Mouse (Mus musculus): ENCODE measurements around the gene Rbms3. TPM values are rescaled to one million over a fixed set of nuclear protein-coding genes. Genes with fewer than 3 reads are reported as not detected.

Gene Rbms3
- polyA plus RNA-seq, 1 experiment from 2014 or later = 117 TPM

GRCm38 (mm10) chr9:117121572-117121971, 508.1 kb downstream of the Rbms3 start:
- ATAC-seq (ENCODE audit: insufficient read depth) (no peak), DNase-seq (no peak)
- Histone ChIP-seq H3K27ac (ENCODE audit: low read depth) (no peak overlapping the region), H3K36me3 (ENCODE audit: insufficient read depth) (no peaks in the 10 kb centered on the region), H3K4me2 (no peak overlapping the region), H3K4me1 (ENCODE audit: insufficient read depth) (peaks cover 2% of the 10 kb centered on the region; the same call in 1 of the 2 replicates), H3K9me3 (ENCODE audit: low read depth, low read length) (no peaks in the 10 kb centered on the region), H3K27me3 (ENCODE audit: insufficient read depth, low read length) (no peaks in the 10 kb centered on the region), H3K9ac (no peak overlapping the region), H3K4me3 (ENCODE audit: low read depth, low read length) (no peak overlapping the region)
- TF ChIP-seq CTCF (IDR thresholded peaks at IDR 0.05; ENCODE audit: low read depth) = no peak
- 51% methylated on average over 6 of the region's 6 CpGs for WGBS

DNA sequence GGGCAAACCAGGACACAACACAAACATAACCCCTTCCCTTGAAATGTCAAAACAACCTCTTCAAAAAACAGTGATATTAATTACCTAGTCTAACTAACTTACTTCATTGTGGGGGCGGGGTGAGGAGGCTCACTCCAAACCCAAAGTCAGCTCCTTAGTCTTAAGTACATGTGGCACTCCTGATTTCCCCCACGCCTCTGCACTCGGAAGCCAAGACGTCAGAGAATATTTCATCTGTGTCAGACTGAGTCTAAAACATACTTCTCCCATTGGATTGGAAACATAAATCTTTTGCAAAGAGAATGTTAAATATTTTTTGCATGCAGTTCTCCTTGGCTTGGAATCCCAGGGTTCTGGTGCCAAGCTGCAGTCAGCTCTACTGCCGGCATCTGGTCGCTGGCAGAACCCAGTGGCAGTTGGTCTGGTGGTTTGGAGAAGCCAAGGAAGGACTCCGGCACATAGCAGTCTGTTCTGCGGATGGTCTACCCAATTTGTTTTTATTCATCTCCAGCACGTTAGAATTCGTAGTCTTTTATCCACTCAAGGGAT, 512.5 kb downstream of the Rbms3 start:
- H3K4me2 ChIP-seq = no peak overlapping the region
- H3K27ac ChIP-seq (ENCODE audit: low read depth) = peak overlapping the region; percentile 19; the same call in 1 of the 2 replicates
- no peak for ATAC-seq (ENCODE audit: insufficient read depth)
- WGBS = 66% methylated on average over 10 of the region's 10 CpGs
- DNase-seq = no peak
- H3K36me3 ChIP-seq (ENCODE audit: insufficient read depth) = no peaks in the 10 kb centered on the region; the same call in 1 of the 2 replicates
- no peak overlapping the region for H3K4me3 ChIP-seq (ENCODE audit: low read depth, low read length)
- H3K9ac ChIP-seq = no peak overlapping the region
- H3K9me3 ChIP-seq (ENCODE audit: low read depth, low read length) = no peaks in the 10 kb centered on the region
- H3K4me1 ChIP-seq (ENCODE audit: insufficient read depth) = peaks cover 8% of the 10 kb centered on the region
- H3K27me3 ChIP-seq (ENCODE audit: insufficient read depth, low read length) = no peaks in the 10 kb centered on the region
- no peak for TF ChIP-seq CTCF (IDR thresholded peaks at IDR 0.05; ENCODE audit: low read depth)

DNA sequence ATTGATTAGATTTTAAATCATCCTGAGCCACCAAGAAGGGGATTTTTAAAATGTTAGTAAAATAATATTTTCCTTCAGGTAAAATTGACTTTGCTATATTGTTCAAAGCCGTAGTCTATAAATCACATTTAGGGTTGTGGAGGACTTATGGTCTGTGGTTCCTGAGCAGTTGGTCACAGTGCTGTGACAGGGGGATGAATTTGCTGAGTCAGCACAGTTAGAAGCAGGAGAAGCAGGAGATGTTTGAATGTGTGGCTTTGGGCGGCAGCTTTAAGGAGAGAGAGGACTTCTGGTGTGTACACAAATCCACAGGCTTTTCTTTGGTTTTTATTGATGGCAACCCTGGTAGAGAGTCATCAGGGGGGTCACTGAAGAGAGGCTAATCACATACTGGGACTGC, 514.1 kb downstream of the Rbms3 start:
- Histone ChIP-seq H3K4me1 (ENCODE audit: insufficient read depth) (peaks cover 8% of the 10 kb centered on the region), H3K27ac (ENCODE audit: low read depth) (no peak overlapping the region), H3K27me3 (ENCODE audit: insufficient read depth, low read length) (no peaks in the 10 kb centered on the region), H3K9ac (no peak overlapping the region), H3K36me3 (ENCODE audit: insufficient read depth) (no peaks in the 10 kb centered on the region; the same call in 1 of the 2 replicates), H3K4me2 (no peak overlapping the region), H3K4me3 (ENCODE audit: low read depth, low read length) (no peak overlapping the region), H3K9me3 (ENCODE audit: low read depth, low read length) (no peaks in the 10 kb centered on the region)
- no peak for ATAC-seq (ENCODE audit: insufficient read depth)
- DNase-seq = no peak
- 57% methylated on average over 2 of the region's 2 CpGs for WGBS
- no peak for TF ChIP-seq CTCF (IDR thresholded peaks at IDR 0.05; ENCODE audit: low read depth)

- H3K4me3 ChIP-seq (ENCODE audit: low read depth, low read length) = no peak overlapping the region
- TF ChIP-seq CTCF (IDR thresholded peaks at IDR 0.05; ENCODE audit: low read depth) = no peak
- peak; percentile 66 for DNase-seq
- peak; percentile 82; the same call in 1 of the 2 replicates for ATAC-seq (ENCODE audit: insufficient read depth)
- H3K4me1 ChIP-seq (ENCODE audit: insufficient read depth) = peaks cover 8% of the 10 kb centered on the region
- no peak overlapping the region for H3K9ac ChIP-seq
- H3K36me3 ChIP-seq (ENCODE audit: insufficient read depth) = peaks cover 11% of the 10 kb centered on the region
- 23% methylated on average over 2 of the region's 2 CpGs for WGBS
- H3K9me3 ChIP-seq (ENCODE audit: low read depth, low read length) = no peaks in the 10 kb centered on the region
- no peak overlapping the region for H3K4me2 ChIP-seq
- H3K27me3 ChIP-seq (ENCODE audit: insufficient read depth, low read length) = no peaks in the 10 kb centered on the region
- H3K27ac ChIP-seq (ENCODE audit: low read depth) = peak overlapping the region; percentile 86
Measured at GRCm38 (mm10) chr9:117113592-117113991, 516.1 kb downstream of the Rbms3 start.

DNA sequence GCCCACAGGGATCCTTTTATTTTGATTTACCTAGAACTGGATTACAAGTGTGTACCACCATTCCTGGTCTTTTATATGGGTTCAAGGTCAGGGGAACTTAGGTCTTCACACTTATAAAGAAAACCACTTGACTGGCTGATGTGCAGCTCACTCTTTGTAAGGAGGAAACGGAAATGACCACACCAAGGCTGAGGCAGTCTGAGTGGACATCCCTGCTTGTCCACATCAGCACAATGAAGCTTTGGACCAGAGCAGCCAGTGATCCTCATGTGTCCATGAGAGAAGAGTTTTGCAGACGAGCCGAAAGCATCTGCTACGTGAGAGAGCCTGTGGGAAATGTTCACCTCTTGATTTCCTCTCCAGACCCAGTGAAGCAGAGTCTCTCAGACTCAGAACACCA, 521.8 kb downstream of the Rbms3 start:
- WGBS = 85% methylated on average over 4 of the region's 4 CpGs
- peaks cover 31% of the 10 kb centered on the region for H3K36me3 ChIP-seq (ENCODE audit: insufficient read depth)
- ATAC-seq (ENCODE audit: insufficient read depth) = no peak
- no peak overlapping the region for H3K9ac ChIP-seq
- H3K4me2 ChIP-seq = no peak overlapping the region
- H3K27me3 ChIP-seq (ENCODE audit: insufficient read depth, low read length) = no peaks in the 10 kb centered on the region
- no peaks in the 10 kb centered on the region for H3K9me3 ChIP-seq (ENCODE audit: low read depth, low read length)
- no peak overlapping the region for H3K4me3 ChIP-seq (ENCODE audit: low read depth, low read length)
- no peak overlapping the region for H3K27ac ChIP-seq (ENCODE audit: low read depth)
- DNase-seq = no peak
- TF ChIP-seq CTCF (IDR thresholded peaks at IDR 0.05; ENCODE audit: low read depth) = no peak
- H3K4me1 ChIP-seq (ENCODE audit: insufficient read depth) = peaks cover 1% of the 10 kb centered on the region

GRCm38 (mm10) chr9:117102198-117102930, 527.3 kb downstream of the Rbms3 start:
- no peak overlapping the region for H3K27ac ChIP-seq (ENCODE audit: low read depth)
- WGBS = 48% methylated on average over 19 of the region's 19 CpGs
- no peak for DNase-seq
- H3K4me1 ChIP-seq (ENCODE audit: insufficient read depth) = no peaks in the 10 kb centered on the region
- TF ChIP-seq CTCF (IDR thresholded peaks at IDR 0.05; ENCODE audit: low read depth) = no peak
- H3K36me3 ChIP-seq (ENCODE audit: insufficient read depth) = 0 out of 2 replicates have a peak, but pooled peaks cover 11% of the 10 kb centered on the region
- no peak overlapping the region for H3K4me2 ChIP-seq
- ATAC-seq (ENCODE audit: insufficient read depth) = no peak
- H3K9ac ChIP-seq = no peak overlapping the region
- no peak overlapping the region for H3K4me3 ChIP-seq (ENCODE audit: low read depth, low read length)
- H3K27me3 ChIP-seq (ENCODE audit: insufficient read depth, low read length) = no peaks in the 10 kb centered on the region
- H3K9me3 ChIP-seq (ENCODE audit: low read depth, low read length) = no peaks in the 10 kb centered on the region

DNA sequence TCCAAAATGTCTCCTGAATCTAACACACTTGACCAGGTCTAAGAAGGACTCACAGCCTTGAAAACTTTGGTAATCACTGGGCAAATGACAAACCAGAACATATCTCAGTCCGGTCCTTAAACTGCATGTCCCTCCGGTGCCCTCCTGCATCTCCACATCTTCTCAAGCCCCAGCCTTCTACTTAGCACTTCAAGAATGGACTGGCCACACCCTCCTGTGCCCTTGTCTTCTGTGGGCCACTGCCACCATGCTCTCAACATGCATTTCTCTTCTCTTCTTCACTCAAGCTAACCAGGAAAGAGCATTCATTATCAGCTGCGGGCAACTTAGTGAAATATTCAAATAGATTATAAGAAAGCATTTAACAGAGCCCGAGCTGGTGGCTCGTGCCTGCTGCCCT, 529.5 kb downstream of the Rbms3 start:
- H3K9me3 ChIP-seq (ENCODE audit: low read depth, low read length) = no peaks in the 10 kb centered on the region
- H3K27me3 ChIP-seq (ENCODE audit: insufficient read depth, low read length) = no peaks in the 10 kb centered on the region
- DNase-seq = no peak
- H3K27ac ChIP-seq (ENCODE audit: low read depth) = no peak overlapping the region
- no peak for TF ChIP-seq CTCF (IDR thresholded peaks at IDR 0.05; ENCODE audit: low read depth)
- no peak for ATAC-seq (ENCODE audit: insufficient read depth)
- H3K36me3 ChIP-seq (ENCODE audit: insufficient read depth) = 0 out of 2 replicates have a peak, but pooled peaks cover 2% of the 10 kb centered on the region
- no peaks in the 10 kb centered on the region for H3K4me1 ChIP-seq (ENCODE audit: insufficient read depth)
- no peak overlapping the region for H3K4me2 ChIP-seq
- 83% methylated on average over 5 of the region's 5 CpGs for WGBS
- no peak overlapping the region for H3K9ac ChIP-seq
- no peak overlapping the region for H3K4me3 ChIP-seq (ENCODE audit: low read depth, low read length)

Measured in lung, embryonic 14.5 days (tissue).